Mouse (Mus musculus) lung, adult 2 months (tissue): ENCODE results near the gene Il1rap.

ENCODE experiments used
- CTCF ChIP-seq: fragments of 200-500 bp; IDR thresholded peaks from 2 replicates; pipeline ENCODE4 v1.5.1; 2011; ENCODE audit warnings: mild to moderate bottlenecking, low read length, control low read depth; ENCODE audit not compliant: insufficient read depth
- POLR2A ChIP-seq: fragments of 200-500 bp; IDR thresholded peaks from 2 replicates; pipeline ENCODE4 v1.6.1; 2011; ENCODE audit warnings: low read depth, mild to moderate bottlenecking, control low read depth, low read length, borderline replicate concordance; ENCODE audit errors: extremely low read depth

DNA sequence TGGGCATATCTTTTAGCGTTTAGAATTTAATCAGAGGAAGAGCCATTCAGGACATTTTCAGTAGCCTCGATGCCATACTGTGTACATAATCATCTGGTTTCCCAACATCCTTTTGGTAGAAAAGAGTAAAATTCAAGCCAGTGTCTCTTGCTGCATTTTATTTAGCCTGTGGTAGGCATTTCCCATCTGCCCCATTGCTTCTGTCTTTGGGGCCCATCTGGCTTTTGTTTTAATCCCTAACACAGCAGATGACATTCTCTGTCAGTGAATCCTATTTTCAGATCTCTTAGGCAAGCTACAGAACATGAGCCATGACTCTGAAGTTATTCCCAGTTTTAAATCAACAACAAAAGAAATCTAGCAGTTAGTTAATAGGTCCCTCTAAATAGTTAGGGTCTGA, 32.3 kb upstream of the Il1rap start:
- no peak for TF ChIP-seq CTCF
- no peak for TF ChIP-seq POLR2A
